Mouse (Mus musculus): ENCODE measurements at regions not wholly inside any gene's neighbourhood (a gene's known extent, or its start where the extent isn't known, plus 50 kb on each side); places are given as distances from the start of the nearest gene placed in this dataset.

GRCm38 (mm10) chr4:62776881-62777280 lies 188.5 kb upstream of the Zfp618 start:
- Histone ChIP-seq H3K27ac (replicated peaks; ENCODE audit: low read depth, low read length) (no peak overlapping the region), H3K9me3 (replicated peaks; ENCODE audit: control insufficient read depth, low read length) (no peaks in the 10 kb centered on the region), H3K4me3 (ENCODE audit: low read depth, low read length) (no peak overlapping the region), H3K36me3 (replicated peaks; ENCODE audit: control insufficient read depth, insufficient read depth, low read depth, low read length) (no peaks in the 10 kb centered on the region), H3K4me2 (ENCODE audit: low read depth, low read length) (no peak overlapping the region), H3K9ac (replicated peaks; ENCODE audit: low read length) (no peak overlapping the region), H3K27me3 (ENCODE audit: control insufficient read depth, insufficient read depth, low read length) (peaks cover 2% of the 10 kb centered on the region; the same call in 1 of the 2 replicates), H3K4me1 (ENCODE audit: control insufficient read depth, insufficient read depth, low read length) (no peaks in the 10 kb centered on the region)
- DNase-seq (ENCODE audit: low spot score) (no peak), ATAC-seq (replicated peaks; ENCODE audit: insufficient number of reproducible peaks, low FRiP score, low TSS enrichment, low read depth) (no peak)
- WGBS = 84% methylated on average over 9 of the region's 9 CpGs

- no peak overlapping the region for H3K4me2 ChIP-seq (ENCODE audit: low read depth, low read length)
- DNase-seq (ENCODE audit: low spot score) (no peak), ATAC-seq (replicated peaks; ENCODE audit: insufficient number of reproducible peaks, low FRiP score, low TSS enrichment, low read depth) (no peak)
- peaks cover 2% of the 10 kb centered on the region; the same call in 1 of the 2 replicates for H3K27me3 ChIP-seq (ENCODE audit: control insufficient read depth, insufficient read depth, low read length)
- no peaks in the 10 kb centered on the region for H3K36me3 ChIP-seq (replicated peaks; ENCODE audit: control insufficient read depth, insufficient read depth, low read depth, low read length)
- no peaks in the 10 kb centered on the region for H3K9me3 ChIP-seq (replicated peaks; ENCODE audit: control insufficient read depth, low read length)
- H3K4me1 ChIP-seq (ENCODE audit: control insufficient read depth, insufficient read depth, low read length) = no peaks in the 10 kb centered on the region
- no peak overlapping the region for H3K9ac ChIP-seq (replicated peaks; ENCODE audit: low read length)
- H3K27ac ChIP-seq (replicated peaks; ENCODE audit: low read depth, low read length) = no peak overlapping the region
- no peak overlapping the region for H3K4me3 ChIP-seq (ENCODE audit: low read depth, low read length)
- WGBS = 67% methylated on average over 7 of the region's 7 CpGs
Measured at GRCm38 (mm10) chr4:62777436-62777835, 187.9 kb upstream of the Zfp618 start.

GRCm38 (mm10) chr4:62778621-62779020 lies 186.8 kb upstream of the Zfp618 start:
- 84% methylated on average over 5 of the region's 5 CpGs for WGBS
- no peak overlapping the region for H3K9ac ChIP-seq (replicated peaks; ENCODE audit: low read length)
- peaks cover 2% of the 10 kb centered on the region; the same call in 1 of the 2 replicates for H3K27me3 ChIP-seq (ENCODE audit: control insufficient read depth, insufficient read depth, low read length)
- no peak overlapping the region for H3K27ac ChIP-seq (replicated peaks; ENCODE audit: low read depth, low read length)
- H3K4me3 ChIP-seq (ENCODE audit: low read depth, low read length) = no peak overlapping the region
- H3K36me3 ChIP-seq (replicated peaks; ENCODE audit: control insufficient read depth, insufficient read depth, low read depth, low read length) = no peaks in the 10 kb centered on the region
- DNase-seq (ENCODE audit: low spot score) (no peak), ATAC-seq (replicated peaks; ENCODE audit: insufficient number of reproducible peaks, low FRiP score, low TSS enrichment, low read depth) (no peak)
- no peak overlapping the region for H3K4me2 ChIP-seq (ENCODE audit: low read depth, low read length)
- H3K4me1 ChIP-seq (ENCODE audit: control insufficient read depth, insufficient read depth, low read length) = no peaks in the 10 kb centered on the region
- H3K9me3 ChIP-seq (replicated peaks; ENCODE audit: control insufficient read depth, low read length) = no peaks in the 10 kb centered on the region

GRCm38 (mm10) chr4:62780409-62780808 lies 185.0 kb upstream of the Zfp618 start:
- Histone ChIP-seq H3K27me3 (ENCODE audit: control insufficient read depth, insufficient read depth, low read length) (peaks cover 2% of the 10 kb centered on the region; the same call in 1 of the 2 replicates), H3K4me2 (ENCODE audit: low read depth, low read length) (peak overlapping the region; percentile 52), H3K4me1 (ENCODE audit: control insufficient read depth, insufficient read depth, low read length) (no peaks in the 10 kb centered on the region), H3K4me3 (ENCODE audit: low read depth, low read length) (peak overlapping the region; percentile 34), H3K9me3 (replicated peaks; ENCODE audit: control insufficient read depth, low read length) (no peaks in the 10 kb centered on the region), H3K9ac (replicated peaks; ENCODE audit: low read length) (peak overlapping the region; percentile 36; the same call in 1 of the 2 replicates), H3K27ac (replicated peaks; ENCODE audit: low read depth, low read length) (no peak overlapping the region), H3K36me3 (replicated peaks; ENCODE audit: control insufficient read depth, insufficient read depth, low read depth, low read length) (no peaks in the 10 kb centered on the region)
- peak; percentile 87 for ATAC-seq (replicated peaks; ENCODE audit: insufficient number of reproducible peaks, low FRiP score, low TSS enrichment, low read depth)
- 2% methylated on average over 15 of the region's 15 CpGs for WGBS
- peak; percentile 97 for DNase-seq (ENCODE audit: low spot score)

DNA sequence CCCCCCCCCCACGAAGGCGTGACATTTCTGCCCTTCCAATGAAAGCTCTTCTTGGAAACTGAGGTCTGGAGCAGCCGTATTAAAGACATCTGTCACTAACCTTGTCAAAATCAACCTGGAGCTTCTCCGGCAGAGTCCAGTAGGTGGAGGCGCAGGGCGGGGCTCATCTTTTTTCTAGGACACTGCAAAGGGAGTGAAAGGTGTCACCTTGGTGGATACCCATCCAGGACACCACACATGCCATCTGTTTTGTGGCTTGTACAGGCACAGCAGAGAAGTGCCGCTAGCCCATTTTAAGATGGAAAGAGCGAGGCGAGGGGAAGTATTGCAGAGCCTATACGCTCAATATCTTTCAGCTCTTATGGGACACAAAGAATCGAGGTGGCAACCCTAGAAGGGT lies 184.5 kb upstream of the Zfp618 start:
- ATAC-seq (replicated peaks; ENCODE audit: insufficient number of reproducible peaks, low FRiP score, low TSS enrichment, low read depth) (peak; percentile 20; the same call in 1 of the 2 replicates), DNase-seq (ENCODE audit: low spot score) (no peak)
- H3K9ac ChIP-seq (replicated peaks; ENCODE audit: low read length) = peak overlapping the region; percentile 36; the same call in 1 of the 2 replicates
- WGBS = 45% methylated on average over 10 of the region's 11 CpGs
- H3K36me3 ChIP-seq (replicated peaks; ENCODE audit: control insufficient read depth, insufficient read depth, low read depth, low read length) = no peaks in the 10 kb centered on the region
- H3K4me1 ChIP-seq (ENCODE audit: control insufficient read depth, insufficient read depth, low read length) = no peaks in the 10 kb centered on the region
- H3K27ac ChIP-seq (replicated peaks; ENCODE audit: low read depth, low read length) = no peak overlapping the region
- peak overlapping the region; percentile 34 for H3K4me3 ChIP-seq (ENCODE audit: low read depth, low read length)
- H3K4me2 ChIP-seq (ENCODE audit: low read depth, low read length) = peak overlapping the region; percentile 52
- H3K9me3 ChIP-seq (replicated peaks; ENCODE audit: control insufficient read depth, low read length) = no peaks in the 10 kb centered on the region
- peaks cover 2% of the 10 kb centered on the region; the same call in 1 of the 2 replicates for H3K27me3 ChIP-seq (ENCODE audit: control insufficient read depth, insufficient read depth, low read length)

- Histone ChIP-seq H3K36me3 (replicated peaks; ENCODE audit: control insufficient read depth, insufficient read depth, low read depth, low read length) (no peaks in the 10 kb centered on the region), H3K9ac (replicated peaks; ENCODE audit: low read length) (no peak overlapping the region)
Measured at GRCm38 (mm10) chr4:62781309-62781800, 184.0 kb upstream of the Zfp618 start.

DNA sequence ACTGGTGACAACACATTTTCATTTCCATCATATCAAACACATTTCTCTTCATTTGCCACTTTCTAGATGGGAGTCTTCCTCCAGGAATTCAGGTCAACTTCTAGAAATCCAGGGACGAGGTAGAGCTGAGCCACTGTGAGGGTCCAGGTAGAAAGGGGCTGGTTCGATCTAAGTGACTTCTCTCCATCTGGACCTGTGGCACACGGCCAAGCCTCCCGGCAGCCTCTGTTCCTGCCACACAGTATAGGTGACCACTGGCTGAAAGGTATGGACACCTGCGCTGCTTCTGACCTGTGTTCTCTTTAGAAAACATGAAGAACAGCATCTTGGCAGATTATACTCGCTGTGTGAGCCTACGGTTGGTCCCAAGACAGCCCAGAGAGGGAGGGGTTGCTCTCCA lies 179.7 kb upstream of the Zfp618 start:
- WGBS = 91% methylated on average over 7 of the region's 7 CpGs
- H3K27ac ChIP-seq (replicated peaks; ENCODE audit: low read depth, low read length) = no peak overlapping the region
- H3K4me2 ChIP-seq (ENCODE audit: low read depth, low read length) = no peak overlapping the region
- ATAC-seq (replicated peaks; ENCODE audit: insufficient number of reproducible peaks, low FRiP score, low TSS enrichment, low read depth) = no peak
- no peaks in the 10 kb centered on the region for H3K4me1 ChIP-seq (ENCODE audit: control insufficient read depth, insufficient read depth, low read length)
- H3K27me3 ChIP-seq (ENCODE audit: control insufficient read depth, insufficient read depth, low read length) = peaks cover 2% of the 10 kb centered on the region; the same call in 1 of the 2 replicates
- no peak for DNase-seq (ENCODE audit: low spot score)
- no peak overlapping the region for H3K9ac ChIP-seq (replicated peaks; ENCODE audit: low read length)
- no peaks in the 10 kb centered on the region for H3K9me3 ChIP-seq (replicated peaks; ENCODE audit: control insufficient read depth, low read length)
- no peaks in the 10 kb centered on the region for H3K36me3 ChIP-seq (replicated peaks; ENCODE audit: control insufficient read depth, insufficient read depth, low read depth, low read length)
- H3K4me3 ChIP-seq (ENCODE audit: low read depth, low read length) = no peak overlapping the region

More at GRCm38 (mm10) chr4:62781309-62781800, 184.0 kb upstream of the Zfp618 start:
- ATAC-seq (replicated peaks; ENCODE audit: insufficient number of reproducible peaks, low FRiP score, low TSS enrichment, low read depth) (peak; percentile 37; the same call in 1 of the 2 replicates), DNase-seq (ENCODE audit: low spot score) (no peak)
- Histone ChIP-seq H3K27me3 (ENCODE audit: control insufficient read depth, insufficient read depth, low read length) (peaks cover 2% of the 10 kb centered on the region; the same call in 1 of the 2 replicates), H3K9me3 (replicated peaks; ENCODE audit: control insufficient read depth, low read length) (no peaks in the 10 kb centered on the region), H3K27ac (replicated peaks; ENCODE audit: low read depth, low read length) (no peak overlapping the region), H3K4me3 (ENCODE audit: low read depth, low read length) (no peak overlapping the region), H3K4me1 (ENCODE audit: control insufficient read depth, insufficient read depth, low read length) (no peaks in the 10 kb centered on the region), H3K4me2 (ENCODE audit: low read depth, low read length) (no peak overlapping the region)
- 22% methylated on average over 8 of the region's 8 CpGs for WGBS

DNA sequence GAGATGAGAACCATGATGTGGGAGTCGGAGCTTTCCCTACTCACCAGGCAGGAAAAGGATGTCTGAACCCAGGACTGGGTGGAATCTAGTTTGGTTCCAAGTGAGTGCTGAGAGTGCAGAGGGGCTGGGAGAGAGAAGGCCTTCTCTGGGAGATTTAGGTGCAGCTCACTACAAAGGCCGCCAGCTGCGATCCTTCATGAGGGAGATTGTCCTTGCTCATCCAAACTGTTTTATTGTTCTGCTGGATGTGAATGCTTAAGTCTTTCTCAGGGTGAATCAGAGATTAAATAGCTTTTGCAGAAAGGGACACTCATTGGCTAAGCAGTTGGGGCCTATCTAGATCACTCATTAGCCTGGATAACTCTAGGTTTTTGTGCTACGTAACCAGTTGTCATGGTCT lies 175.7 kb upstream of the Zfp618 start:
- DNase-seq (ENCODE audit: low spot score) (no peak), ATAC-seq (replicated peaks; ENCODE audit: insufficient number of reproducible peaks, low FRiP score, low TSS enrichment, low read depth) (no peak)
- Histone ChIP-seq H3K4me2 (ENCODE audit: low read depth, low read length) (no peak overlapping the region), H3K9ac (replicated peaks; ENCODE audit: low read length) (no peak overlapping the region), H3K36me3 (replicated peaks; ENCODE audit: control insufficient read depth, insufficient read depth, low read depth, low read length) (no peaks in the 10 kb centered on the region), H3K4me1 (ENCODE audit: control insufficient read depth, insufficient read depth, low read length) (no peaks in the 10 kb centered on the region), H3K27ac (replicated peaks; ENCODE audit: low read depth, low read length) (no peak overlapping the region), H3K27me3 (ENCODE audit: control insufficient read depth, insufficient read depth, low read length) (no peaks in the 10 kb centered on the region), H3K9me3 (replicated peaks; ENCODE audit: control insufficient read depth, low read length) (no peaks in the 10 kb centered on the region), H3K4me3 (ENCODE audit: low read depth, low read length) (no peak overlapping the region)
- 72% methylated on average over 4 of the region's 4 CpGs for WGBS

All from embryonic facial prominence, embryonic 11.5 days (tissue).